31 mouse cellular contexts compared by ENCODE assay signal in genomic region chr17:79341946-79342470, GRCm38 (mm10). TPM values are rescaled to one million over a fixed set of nuclear protein-coding genes. Genes with fewer than 3 reads are reported as not detected.
DNase-seq lines count a peak whose midpoint lies in the region; ATAC-seq and TF ChIP-seq lines count a peak whose summit lies in the region.
"Had no signal": no experiment of that assay in that cellular context is flagged by ENCODE, and none has a peak within 500 bp of the region (broad histone marks: within the 10 kb centered on the region; RNA-seq: fewer than 3 reads in every experiment).

No protein-coding gene starts in this region.

- H3K9me3 ChIP-seq in heart, embryonic 12.5 days (replicated peaks) = no peaks in the 10 kb centered on the region
- H3K9me3 ChIP-seq: embryonic facial prominence, embryonic 12.5 days; heart, embryonic 13.5 days; hindbrain, embryonic 15.5 days; kidney, embryonic 15.5 days; lung, embryonic 15.5 days; megakaryocyte, embryonic 14.5 days; midbrain, embryonic 12.5 days; neural tube, embryonic 13.5 days had no signal

- H3K4me3 ChIP-seq in heart, embryonic 12.5 days = no peak overlapping the region
- no peak overlapping the region for H3K4me3 ChIP-seq in brown adipose tissue, adult 24 weeks (ENCODE audit: insufficient read depth, low read depth, low read length)
- H3K4me3 ChIP-seq in kidney, adult 2 months (ENCODE audit: insufficient read depth, low read depth, low read length) = no peak overlapping the region
- H3K4me3 ChIP-seq: embryonic facial prominence, embryonic 12.5 days; heart, embryonic 13.5 days; hindbrain, embryonic 15.5 days; kidney, embryonic 15.5 days; layer of hippocampus, adult 2 months; lung, embryonic 15.5 days; megakaryocyte, embryonic 14.5 days; midbrain, embryonic 12.5 days; neural tube, embryonic 13.5 days had no signal

- ATAC-seq in heart, embryonic 12.5 days (ENCODE audit: insufficient number of reproducible peaks, low FRiP score) = no peak
- ATAC-seq in megakaryocyte progenitor cell, adult 5-6 weeks (replicated peaks; ENCODE audit: poor library complexity) = peak; percentile 29
- ATAC-seq: activated CD4-positive, CD25-positive, alpha-beta regulatory T cell, adult 4 months; forebrain, embryonic 16.5 days; inflammation-experienced regulatory T-cells, adult 6 months; Patski had no signal

- peaks cover 62% of the 10 kb centered on the region for H3K4me1 ChIP-seq in heart, embryonic 12.5 days (replicated peaks)
- peaks cover 37% of the 10 kb centered on the region for H3K4me1 ChIP-seq in brown adipose tissue, adult 24 weeks (ENCODE audit: control insufficient read depth, insufficient read depth, insufficient read length, low read length)
- H3K4me1 ChIP-seq in kidney, adult 2 months (ENCODE audit: control insufficient read depth, insufficient read depth, low read length) = peaks cover 5% of the 10 kb centered on the region; the same call in 1 of the 2 replicates
- H3K4me1 ChIP-seq: lung, embryonic 15.5 days had no signal

- H3K36me3 ChIP-seq in heart, embryonic 12.5 days = peaks cover 10% of the 10 kb centered on the region
- H3K36me3 ChIP-seq in kidney, adult 2 months (ENCODE audit: control insufficient read depth, insufficient read depth, low read length) = no peaks in the 10 kb centered on the region
- H3K36me3 ChIP-seq: embryonic facial prominence, embryonic 12.5 days; G1E; kidney, embryonic 15.5 days; midbrain, embryonic 12.5 days had no signal

- H3K27me3 ChIP-seq in heart, embryonic 12.5 days (replicated peaks) = no peaks in the 10 kb centered on the region
- H3K27me3 ChIP-seq in kidney, adult 2 months (replicated peaks; ENCODE audit: control insufficient read depth, insufficient read depth, low read length) = no peaks in the 10 kb centered on the region
- H3K27me3 ChIP-seq: embryonic facial prominence, embryonic 12.5 days; heart, embryonic 13.5 days; hindbrain, embryonic 15.5 days; kidney, embryonic 15.5 days; lung, embryonic 15.5 days; megakaryocyte, embryonic 14.5 days; midbrain, embryonic 12.5 days; neural tube, embryonic 13.5 days; Patski had no signal

- 69% methylated on average over 7 of the region's 7 CpGs for WGBS in heart, embryonic 12.5 days
- WGBS in kidney, adult 2 months = 70% methylated on average over 7 of the region's 7 CpGs

- no peak for TF ChIP-seq POLR2A in kidney, adult 2 months (IDR thresholded peaks at IDR 0.05; ENCODE audit: low read depth, low read length)

- TF ChIP-seq CTCF in kidney, adult 2 months (conservative IDR thresholded peaks at IDR 0.05; ENCODE audit: insufficient read depth, insufficient read length, low read depth, low read length) = no peak

- no peak overlapping the region for H3K9ac ChIP-seq in heart, embryonic 12.5 days
- H3K9ac ChIP-seq: embryonic facial prominence, embryonic 12.5 days; hindbrain, embryonic 15.5 days; kidney, embryonic 15.5 days; lung, embryonic 15.5 days; midbrain, embryonic 12.5 days; neural tube, embryonic 13.5 days had no signal

- DNase-seq in heart, adult 11 months = peak; percentile 93
- peak; percentile 27 for DNase-seq in ES-CJ7 (ENCODE audit: low read depth, low spot score)
- no peak for DNase-seq in kidney, adult 2 months
- no peak for DNase-seq in ovary, postnatal 14 days (ENCODE audit: low spot score)
- DNase-seq: adrenal gland, adult 2 months; adrenal gland, postnatal 36 days; cerebellum, adult 8-10 months; cerebellum, postnatal 25 days; gastrocnemius, postnatal 10 days; kidney, adult 11 months; kidney, postnatal 25 days; layer of hippocampus, postnatal 36 days; liver; thymus, postnatal 4 days had no signal

- no peak overlapping the region for H3K4me2 ChIP-seq in heart, embryonic 12.5 days
- H3K4me2 ChIP-seq: embryonic facial prominence, embryonic 12.5 days; heart, embryonic 13.5 days; hindbrain, embryonic 15.5 days; kidney, embryonic 15.5 days; lung, embryonic 15.5 days; midbrain, embryonic 12.5 days; neural tube, embryonic 13.5 days had no signal

- H3K27ac ChIP-seq in heart, embryonic 12.5 days (ENCODE audit: poor library complexity, severe bottlenecking) = no peak overlapping the region
- peak overlapping the region; percentile 85 for H3K27ac ChIP-seq in brown adipose tissue, adult 24 weeks (replicated peaks; ENCODE audit: low read depth, low read length)
- no peak overlapping the region for H3K27ac ChIP-seq in kidney, adult 2 months (ENCODE audit: insufficient read depth, low read depth, low read length)
- H3K27ac ChIP-seq: embryonic facial prominence, embryonic 12.5 days; heart, embryonic 13.5 days; hindbrain, embryonic 15.5 days; kidney, embryonic 15.5 days; layer of hippocampus, adult 2 months; lung, embryonic 15.5 days; midbrain, embryonic 12.5 days; neural tube, embryonic 13.5 days had no signal

RNA-seq across cellular contexts. Expression of gene Cdc42ep3, which starts 12.9 kb away (rescaled TPM):
- polyA plus RNA-seq in heart, embryonic 12.5 days (2016; fragmentation: Nextera tagmentation; extraction: Ambion mirVana) = 41.3 and 42.8 TPM in 2 replicates
- polyA plus RNA-seq in brown adipose tissue, adult 24 weeks (2012; ENCODE audit: insufficient read depth, insufficient read length, missing spikeins) = 4.9 and 5.5 TPM in 2 replicates
- total RNA-seq in megakaryocyte progenitor cell, adult 5-6 weeks (2015) = 34.8 and 37.1 TPM in 2 replicates
- 64.5 and 82.4 TPM in 2 replicates for total RNA-seq in megakaryocyte progenitor cell, adult 5-6 weeks (2017)
- 12.0 and 14.2 TPM in 2 replicates for polyA plus RNA-seq in kidney, adult 2 months (2012; rRNA removed)
- polyA plus RNA-seq: G1E had no signal

Comparison
In these comparisons a context has a peak if more than half of its experiments do, and no peak if none do; other contexts are left out.
1. DNase-seq: peak in heart, adult 11 months (single experiment) and ES-CJ7 (single experiment); none in kidney, adult 2 months (single experiment) and ovary, postnatal 14 days (single experiment).